Mouse (Mus musculus) neutrophil, adult 5-6 weeks (primary cell): ENCODE measurements at regions not wholly inside any gene's neighbourhood (a gene's known extent, or its start where the extent isn't known, plus 50 kb on each side); places are given as distances from the start of the nearest gene placed in this dataset.
A peak's percentile ranks its signal among the peaks of the same experiment; 100 is the strongest.

Experiments
- ATAC-seq: fragments of 151-379, 151-347 bp; 2 replicates; pipeline ENCODE4 v1.8.0; 2017; ENCODE audit warnings: mild to moderate bottlenecking, moderate TSS enrichment; ENCODE audit not compliant: insufficient number of reproducible peaks, poor library complexity, low FRiP score, severe bottlenecking; ENCODE audit errors: extremely low read depth

- no peak for ATAC-seq
These were observed 138.4 kb upstream of the Med14 start for GRCm38 (mm10) chrX:12900256-12900655.

DNA sequence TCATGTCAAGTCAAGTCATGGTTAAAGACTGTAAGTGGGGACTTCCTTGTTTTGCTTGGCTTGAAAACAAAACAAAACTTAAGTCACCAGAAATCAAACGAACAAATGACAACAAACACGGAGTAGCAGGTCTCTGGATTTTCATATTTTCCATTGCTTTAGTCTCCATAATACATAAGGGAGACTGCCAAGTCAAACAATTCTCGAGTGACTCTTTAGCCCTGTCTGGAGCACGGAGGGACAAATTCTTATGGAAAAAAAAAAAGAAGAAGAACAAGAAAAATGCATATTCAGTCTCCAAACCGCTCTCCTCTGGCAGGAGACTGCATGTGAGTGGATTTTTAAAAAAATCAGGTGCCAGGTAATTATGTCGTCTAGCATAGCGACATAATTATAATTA is 129.6 kb upstream of the Med14 start:
- ATAC-seq, result no peak

DNA sequence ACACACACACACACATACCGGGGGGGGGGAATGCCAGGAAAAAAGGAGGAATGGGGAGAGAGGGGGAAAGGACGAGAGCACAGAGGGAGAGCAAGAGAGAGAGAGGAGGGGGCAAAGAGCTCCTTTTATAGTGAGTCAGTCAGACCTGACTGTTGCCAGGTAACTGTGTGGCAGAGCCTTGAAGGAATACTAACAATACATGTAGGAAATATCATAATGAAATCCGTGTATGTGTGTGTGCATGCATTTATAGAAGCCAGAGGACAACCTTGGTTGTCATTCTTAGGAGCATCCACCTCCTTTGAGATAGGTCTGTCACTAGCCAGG is 127.6 kb upstream of the Med14 start:
- no peak for ATAC-seq

- no peak for ATAC-seq
These were observed 127.0 kb upstream of the Med14 start for GRCm38 (mm10) chrX:12888708-12889481.

- ATAC-seq, result no peak
These were observed 126.3 kb upstream of the Med14 start for GRCm38 (mm10) chrX:12888010-12888707.

DNA sequence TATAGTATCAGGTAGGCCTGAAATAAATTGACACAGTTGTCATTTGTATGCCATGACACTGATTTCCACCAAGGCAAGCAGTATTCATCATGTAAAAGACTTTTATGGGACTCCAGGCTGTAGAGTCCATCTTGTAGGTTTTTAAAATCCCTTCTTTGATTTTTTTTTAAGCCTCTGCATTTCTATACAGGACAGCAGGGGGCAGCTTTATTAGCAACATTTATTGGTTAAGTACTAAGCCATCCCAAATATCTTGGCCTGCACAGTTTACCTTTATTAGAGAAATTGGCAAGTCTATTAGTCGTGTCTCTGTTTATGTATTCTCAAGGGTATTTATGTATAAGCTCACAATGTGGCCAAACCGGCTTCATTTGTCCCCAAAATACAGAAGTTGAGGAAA is 125.6 kb upstream of the Med14 start:
- no peak for ATAC-seq

DNA sequence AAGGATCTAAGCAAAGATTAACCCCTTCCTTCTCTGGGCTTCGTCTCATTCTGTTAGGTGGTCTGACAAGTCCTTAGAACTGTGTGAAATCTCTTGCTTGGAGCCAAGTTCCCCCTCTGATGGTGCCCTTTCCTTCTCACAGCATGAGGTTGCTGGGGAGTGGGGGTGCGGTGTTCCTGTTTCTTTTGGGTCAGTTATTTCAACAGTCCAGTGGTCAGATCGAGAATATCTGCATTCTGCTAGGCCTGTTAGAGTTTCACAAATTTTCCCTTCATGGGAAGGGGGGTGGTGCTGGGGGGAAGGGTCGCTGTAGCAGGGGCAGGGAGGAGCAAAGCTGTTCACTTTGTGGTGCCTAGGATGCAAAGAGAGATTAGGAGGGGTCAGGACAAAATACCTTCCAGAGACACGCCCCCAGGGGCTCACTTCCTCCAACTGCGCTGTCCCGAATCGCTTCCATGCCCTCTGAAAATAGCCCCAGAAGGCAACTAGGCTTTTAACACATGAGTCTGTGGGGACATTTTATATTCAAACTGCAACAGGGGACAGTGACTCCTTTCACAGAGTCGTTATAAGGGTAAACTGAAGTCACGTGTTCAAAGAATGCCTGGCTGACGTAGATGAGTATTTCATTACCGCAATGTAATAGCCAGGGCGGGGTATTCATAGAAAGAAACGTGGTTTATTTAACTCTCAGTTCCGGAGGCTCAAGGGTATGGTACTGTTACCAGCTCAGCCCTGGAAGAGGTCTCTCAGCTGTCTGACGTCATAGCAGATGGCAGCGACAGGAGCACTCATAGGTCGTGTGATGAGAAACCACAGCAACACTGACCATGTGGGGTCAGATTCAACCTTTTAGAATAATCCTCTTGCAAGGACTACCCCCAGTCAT is 124.5 kb upstream of the Med14 start:
- ATAC-seq, result no peak

GRCm38 (mm10) chrX:12879233-12879632 is 117.4 kb upstream of the Med14 start:
- no peak for ATAC-seq

DNA sequence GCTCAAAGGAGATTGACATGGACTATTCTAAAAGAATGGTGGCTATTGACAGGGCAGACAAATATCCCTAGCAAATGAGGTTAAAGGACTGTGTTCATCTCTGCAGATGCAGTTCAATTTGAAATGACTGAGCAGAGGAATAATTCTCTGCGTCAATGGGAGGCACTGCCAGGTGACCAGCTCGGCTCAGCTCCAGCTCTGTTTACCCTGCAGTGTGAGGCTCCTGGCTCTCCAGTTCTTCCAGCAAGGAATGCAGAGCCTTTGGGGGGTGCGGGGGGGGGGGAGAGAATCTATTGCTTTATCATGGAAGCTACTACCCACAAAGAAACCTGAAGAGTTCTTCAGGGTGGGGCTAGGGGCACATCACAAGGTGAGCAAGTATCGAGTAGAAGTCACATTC is 115.6 kb upstream of the Med14 start:
- no peak for ATAC-seq

GRCm38 (mm10) chrX:12873698-12874144 is 111.8 kb upstream of the Med14 start:
- ATAC-seq, result peak; percentile 87; the same call in 1 of the 2 replicates

- no peak for ATAC-seq
These were observed 111.4 kb upstream of the Med14 start for GRCm38 (mm10) chrX:12873230-12873629.

DNA sequence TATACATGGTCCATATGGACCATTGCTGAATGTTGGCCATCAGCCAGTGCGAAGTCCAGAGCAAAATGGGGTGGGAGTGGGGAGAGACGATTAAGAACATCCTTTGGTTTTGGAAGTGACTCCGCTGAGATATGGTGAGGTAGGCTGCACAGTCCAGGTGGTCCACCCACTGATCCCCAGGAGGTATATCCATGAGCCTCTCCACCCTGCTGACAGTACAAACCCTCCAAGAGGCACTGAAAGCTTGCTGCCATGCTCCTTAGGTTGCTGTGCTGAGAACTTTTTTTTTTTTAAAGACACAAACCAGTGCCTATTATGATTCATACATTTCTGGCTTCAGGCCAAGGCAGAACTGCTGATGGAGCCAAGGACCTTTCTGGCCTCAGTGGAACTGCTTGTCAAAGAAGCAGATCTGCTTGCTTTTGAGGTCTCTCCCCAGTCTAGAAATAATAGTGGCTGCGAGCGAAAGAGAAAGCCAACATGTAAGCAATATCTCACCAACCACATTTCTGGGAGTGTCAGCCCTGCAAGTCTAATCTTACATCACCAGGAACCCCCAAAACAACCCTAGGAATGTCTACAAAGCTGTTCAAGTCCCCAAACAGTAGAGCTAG is 105.1 kb upstream of the Med14 start:
- ATAC-seq, result no peak

DNA sequence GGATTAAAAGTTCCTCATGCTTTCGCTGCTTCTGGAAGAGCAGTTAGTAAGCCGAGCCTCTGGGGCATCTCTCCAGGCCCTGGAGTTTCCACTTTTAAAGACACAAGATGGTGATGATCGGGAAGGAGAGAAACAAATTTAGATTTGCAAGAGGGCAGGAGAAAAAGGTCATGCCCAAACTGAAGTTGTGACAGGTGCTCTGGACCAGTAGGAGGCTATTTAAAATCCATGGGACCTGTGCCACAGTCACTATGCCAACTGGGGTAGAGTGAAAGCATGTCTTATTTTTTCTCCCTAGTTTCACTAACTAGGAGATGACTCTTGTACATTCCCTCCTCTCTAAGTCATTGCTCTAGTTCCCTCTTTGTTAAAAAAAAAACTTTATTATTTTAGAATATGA is 104.3 kb upstream of the Med14 start:
- no peak for ATAC-seq

- no peak for ATAC-seq
These were observed 98.3 kb upstream of the Med14 start for GRCm38 (mm10) chrX:12860168-12860567.

GRCm38 (mm10) chrX:12858757-12859156 is 96.9 kb upstream of the Med14 start:
- no peak for ATAC-seq

GRCm38 (mm10) chrX:12857881-12858755 is 96.2 kb upstream of the Med14 start:
- no peak for ATAC-seq

DNA sequence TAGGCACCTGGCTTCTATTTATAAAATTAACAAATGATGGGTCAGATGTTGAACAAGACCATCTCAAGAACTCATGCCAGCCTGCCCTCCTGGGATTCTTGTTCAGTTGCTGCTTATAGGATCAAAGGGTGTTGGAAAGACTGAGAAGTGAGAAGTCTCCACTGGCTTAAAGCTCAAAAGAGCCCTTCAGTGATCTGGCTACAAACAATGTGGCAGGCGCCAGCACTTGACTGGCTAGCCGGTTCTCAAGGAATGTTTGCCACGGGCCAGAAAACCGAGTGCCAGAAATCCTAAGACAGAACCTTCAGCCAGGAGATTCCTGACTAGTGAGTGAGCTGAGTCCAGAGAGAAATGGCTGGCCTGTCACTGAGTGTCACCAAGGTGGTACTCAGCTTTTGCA is 93.6 kb upstream of the Med14 start:
- ATAC-seq, result no peak

- peak; percentile 73 for ATAC-seq
These were observed 89.8 kb upstream of the Med14 start for GRCm38 (mm10) chrX:12851684-12852083.
